Mouse (Mus musculus) lung, postnatal 0 days (tissue): ENCODE measurements around the gene Rtkn2. TPM values are rescaled to one million over a fixed set of nuclear protein-coding genes. Genes with fewer than 3 reads are reported as not detected.

Experiments
- ATAC-seq: fragments of 200-750 bp; cut with Nextera tagmentation; 2 replicates; pipeline ENCODE4 v1.8.0; 2017; ENCODE audit warnings: moderate library complexity
- DNase-seq: peaks from one replicate; pipeline ENCODE4 v3.0.0-alpha.2; 2016; ENCODE audit warnings: low spot score
- H3K27ac ChIP-seq: fragments of 300-500 bp; sonication (generic); 2 replicates; pipeline ENCODE4 v1.5.1; 2014; ENCODE audit warnings: antibody characterized with exemption, mild to moderate bottlenecking, low read length, mixed read lengths
- H3K27me3 ChIP-seq: fragments of 300-500 bp; sonication (generic); replicated peaks from 2 replicates; pipeline ENCODE4 v1.6.1; 2014; ENCODE audit warnings: low read length, mixed read lengths; ENCODE audit not compliant: insufficient read depth
- H3K36me3 ChIP-seq: fragments of 300-500 bp; sonication (generic); 2 replicates; pipeline ENCODE4 v1.6.1; 2014; ENCODE audit warnings: low read length, mixed read lengths; ENCODE audit not compliant: insufficient read depth
- H3K4me1 ChIP-seq: fragments of 300-500 bp; sonication (generic); 2 replicates; pipeline ENCODE4 v1.6.1; 2014; ENCODE audit warnings: antibody characterized with exemption, low read depth, low read length, mixed read lengths; ENCODE audit not compliant: insufficient read depth
- H3K4me2 ChIP-seq: fragments of 300-500 bp; sonication (generic); replicated peaks from 2 replicates; pipeline ENCODE4 v1.6.1; 2014; ENCODE audit warnings: low read depth, mild to moderate bottlenecking, low read length, moderate library complexity, mixed read lengths
- H3K4me3 ChIP-seq: fragments of 300-500 bp; sonication (generic); 2 replicates; pipeline ENCODE4 v1.5.1; 2014; ENCODE audit warnings: low read depth, low read length
- H3K9ac ChIP-seq: fragments of 300-500 bp; sonication (generic); replicated peaks from 2 replicates; pipeline ENCODE4 v1.6.1; 2014; ENCODE audit warnings: low read depth, mild to moderate bottlenecking
- H3K9me3 ChIP-seq: fragments of 300-500 bp; sonication (generic); 2 replicates; pipeline ENCODE4 v1.6.1; 2016; ENCODE audit warnings: low read length, mixed read lengths
- CTCF ChIP-seq: IDR thresholded peaks from 2 replicates; pipeline ENCODE4 v1.5.1; 2016; ENCODE audit warnings: antibody characterized with exemption, mild to moderate bottlenecking
- EP300 ChIP-seq: IDR thresholded peaks from 2 replicates; pipeline ENCODE4 v1.6.1; 2016; ENCODE audit warnings: antibody characterized with exemption, mild to moderate bottlenecking, control low read depth
- WGBS: fragments of 180-500 bp; shearing (Covaris S2); extraction: QIAGEN DNeasy Blood & Tissue Kit; methylation state at CpG from one replicate; pipeline ENCODE4 v1.1.7; 2014; 5-methylcytosine and 5-hydroxymethylcytosine counted together
- polyA plus RNA-seq: library from polyadenylated mRNA; unstranded; fragments of >200 nt; fragmentation: Nextera tagmentation; extraction: Ambion mirVana; gene quantifications from 2 replicates; pipeline ENCODE4 v1.2.1, GENCODE M21; 2015

Gene Rtkn2
- polyA plus RNA-seq, 1 experiment from 2014 or later: 207 TPM

GRCm38 (mm10) chr10:68008198-68008955 is 29.0 kb downstream of the Rtkn2 start:
- no peak overlapping the region for H3K4me2 ChIP-seq
- peak overlapping the region; percentile 7; the same call in 1 of the 2 replicates for H3K27ac ChIP-seq
- ATAC-seq (peak; percentile 47), DNase-seq (peak; percentile 73)
- TF ChIP-seq EP300 (peak; percentile 63; the same call in 1 of the 2 replicates), CTCF (peak; percentile 25; the same call in 1 of the 2 replicates)
- H3K27me3 ChIP-seq: no peaks in the 10 kb centered on the region
- 53% methylated on average over 13 of the region's 13 CpGs for WGBS
- no peak overlapping the region for H3K4me3 ChIP-seq
- no peaks in the 10 kb centered on the region for H3K9me3 ChIP-seq
- H3K4me1 ChIP-seq: no peaks in the 10 kb centered on the region
- no peak overlapping the region for H3K9ac ChIP-seq
- H3K36me3 ChIP-seq: no peaks in the 10 kb centered on the region

- Histone ChIP-seq H3K4me2 (no peak overlapping the region), H3K4me3 (no peak overlapping the region), H3K4me1 (no peaks in the 10 kb centered on the region), H3K9me3 (no peaks in the 10 kb centered on the region), H3K9ac (no peak overlapping the region), H3K27ac (no peak overlapping the region), H3K27me3 (no peaks in the 10 kb centered on the region), H3K36me3 (no peaks in the 10 kb centered on the region)
- ATAC-seq (no peak), DNase-seq (no peak)
- WGBS: 87% methylated on average over 9 of the region's 9 CpGs
- TF ChIP-seq CTCF (no peak), EP300 (no peak)
Measured at GRCm38 (mm10) chr10:68009301-68009700, 29.9 kb downstream of the Rtkn2 start.

GRCm38 (mm10) chr10:68009867-68010266 is 30.5 kb downstream of the Rtkn2 start:
- H3K4me3 ChIP-seq: no peak overlapping the region
- DNase-seq (no peak), ATAC-seq (no peak)
- H3K4me2 ChIP-seq: no peak overlapping the region
- no peaks in the 10 kb centered on the region for H3K36me3 ChIP-seq
- H3K27ac ChIP-seq: no peak overlapping the region
- 90% methylated on average over 7 of the region's 7 CpGs for WGBS
- no peaks in the 10 kb centered on the region for H3K4me1 ChIP-seq
- no peaks in the 10 kb centered on the region for H3K9me3 ChIP-seq
- H3K9ac ChIP-seq: no peak overlapping the region
- H3K27me3 ChIP-seq: no peaks in the 10 kb centered on the region
- TF ChIP-seq EP300 (no peak), CTCF (no peak)

GRCm38 (mm10) chr10:68013137-68013536 is 33.8 kb downstream of the Rtkn2 start:
- DNase-seq (no peak), ATAC-seq (peak; percentile 27)
- Histone ChIP-seq H3K36me3 (no peaks in the 10 kb centered on the region), H3K4me3 (no peak overlapping the region), H3K4me1 (no peaks in the 10 kb centered on the region), H3K27me3 (no peaks in the 10 kb centered on the region), H3K9me3 (no peaks in the 10 kb centered on the region), H3K4me2 (no peak overlapping the region), H3K27ac (no peak overlapping the region), H3K9ac (no peak overlapping the region)
- no peak for TF ChIP-seq EP300
- TF ChIP-seq CTCF: peak; percentile 96
- WGBS: 92% methylated on average over 2 of the region's 2 CpGs

GRCm38 (mm10) chr10:68020755-68021154 is 41.4 kb downstream of the Rtkn2 start:
- Histone ChIP-seq H3K4me3 (no peak overlapping the region), H3K36me3 (0 out of 2 replicates have a peak, but pooled peaks cover 5% of the 10 kb centered on the region), H3K27me3 (no peaks in the 10 kb centered on the region), H3K27ac (no peak overlapping the region), H3K4me2 (no peak overlapping the region), H3K9me3 (no peaks in the 10 kb centered on the region), H3K4me1 (no peaks in the 10 kb centered on the region), H3K9ac (no peak overlapping the region)
- DNase-seq (no peak), ATAC-seq (no peak)
- 91% methylated on average over 2 of the region's 2 CpGs for WGBS
- TF ChIP-seq EP300: no peak
- no peak for TF ChIP-seq CTCF

GRCm38 (mm10) chr10:68025660-68026059 is 46.3 kb downstream of the Rtkn2 start:
- Histone ChIP-seq H3K4me1 (no peaks in the 10 kb centered on the region), H3K9me3 (no peaks in the 10 kb centered on the region), H3K4me3 (no peak overlapping the region), H3K36me3 (no peaks in the 10 kb centered on the region), H3K27me3 (no peaks in the 10 kb centered on the region), H3K9ac (no peak overlapping the region), H3K4me2 (no peak overlapping the region), H3K27ac (no peak overlapping the region)
- 67% methylated on average over 3 of the region's 3 CpGs for WGBS
- DNase-seq (no peak), ATAC-seq (no peak)
- TF ChIP-seq EP300 (no peak), CTCF (no peak)
